Mouse (Mus musculus) lung, postnatal 25 days (tissue): ENCODE results near the gene Vsx1.

Experiments used
- DNase-seq: peaks from one replicate; pipeline ENCODE4 v3.0.0; 2022; ENCODE audit warnings: low spot score

Gene Vsx1

GRCm38 (mm10) chr2:150667065-150667819 lies 21.9 kb downstream of the Vsx1 start:
- peak; percentile 64 for DNase-seq

GRCm38 (mm10) chr2:150666723-150667064 lies 22.5 kb downstream of the Vsx1 start:
- no peak for DNase-seq

- no peak for DNase-seq
Observed at GRCm38 (mm10) chr2:150665534-150666451, 23.4 kb downstream of the Vsx1 start.

GRCm38 (mm10) chr2:150665006-150665405 lies 24.2 kb downstream of the Vsx1 start:
- DNase-seq = no peak

GRCm38 (mm10) chr2:150664152-150664920 lies 24.8 kb downstream of the Vsx1 start:
- DNase-seq = no peak

- peak; percentile 62 for DNase-seq
Observed at GRCm38 (mm10) chr2:150663255-150663654, 25.9 kb downstream of the Vsx1 start.

- no peak for DNase-seq
Observed at GRCm38 (mm10) chr2:150662007-150662406, 27.2 kb downstream of the Vsx1 start.

- no peak for DNase-seq
Observed at GRCm38 (mm10) chr2:150660668-150661451, 28.3 kb downstream of the Vsx1 start.

GRCm38 (mm10) chr2:150660049-150660448 lies 29.1 kb downstream of the Vsx1 start:
- DNase-seq = no peak

- DNase-seq = no peak
Observed at GRCm38 (mm10) chr2:150656975-150657768, 32.0 kb downstream of the Vsx1 start.

GRCm38 (mm10) chr2:150656112-150656511 lies 33.0 kb downstream of the Vsx1 start:
- no peak for DNase-seq

GRCm38 (mm10) chr2:150655290-150655689 lies 33.9 kb downstream of the Vsx1 start:
- DNase-seq = peak; percentile 54

GRCm38 (mm10) chr2:150654814-150655213 lies 34.3 kb downstream of the Vsx1 start:
- DNase-seq = no peak

GRCm38 (mm10) chr2:150651366-150651765 lies 37.8 kb downstream of the Vsx1 start:
- no peak for DNase-seq

GRCm38 (mm10) chr2:150650511-150651074 lies 38.6 kb downstream of the Vsx1 start:
- DNase-seq = no peak

GRCm38 (mm10) chr2:150648300-150648895 lies 40.8 kb downstream of the Vsx1 start:
- DNase-seq = no peak

- no peak for DNase-seq
Observed at GRCm38 (mm10) chr2:150647681-150648299, 41.4 kb downstream of the Vsx1 start.

- no peak for DNase-seq
Observed at GRCm38 (mm10) chr2:150646411-150647121, 42.6 kb downstream of the Vsx1 start.

- peak; percentile 25 for DNase-seq
Observed at GRCm38 (mm10) chr2:150645225-150645624, 43.9 kb downstream of the Vsx1 start.
